Mouse (Mus musculus) layer of hippocampus, postnatal 25 days (tissue): ENCODE data around the gene Hdac5. TPM values are rescaled to one million over a fixed set of nuclear protein-coding genes. Genes with fewer than 3 reads are reported as not detected.
A peak's percentile ranks its signal among the peaks of the same experiment; 100 is the strongest.

ENCODE experiments used
- DNase-seq, 2 experiments: peaks; one replicate each; pipeline ENCODE4 v3.0.0; 2022; ENCODE audit warnings: mixed read lengths in 2 of 2, low spot score in 1 of 2; ENCODE audit errors: extremely low spot score in 1 of 2
- total RNA-seq, 2 experiments: library from RNA; stranded (reverse); gene quantifications; 2 replicates each; pipeline ENCODE4 v1.2.3; 2021

Gene Hdac5
- total RNA-seq, 2 experiments from 2014 or later, result 218 to 242 TPM

GRCm38 (mm10) chr11:102241246-102241645 lies 11.3 kb upstream of the Hdac5 start:
- DNase-seq, result no peak

- no peak for DNase-seq
Measured at GRCm38 (mm10) chr11:102240636-102241035, 10.7 kb upstream of the Hdac5 start.

GRCm38 (mm10) chr11:102236022-102236421 lies 6.1 kb upstream of the Hdac5 start:
- no peak for DNase-seq

DNA sequence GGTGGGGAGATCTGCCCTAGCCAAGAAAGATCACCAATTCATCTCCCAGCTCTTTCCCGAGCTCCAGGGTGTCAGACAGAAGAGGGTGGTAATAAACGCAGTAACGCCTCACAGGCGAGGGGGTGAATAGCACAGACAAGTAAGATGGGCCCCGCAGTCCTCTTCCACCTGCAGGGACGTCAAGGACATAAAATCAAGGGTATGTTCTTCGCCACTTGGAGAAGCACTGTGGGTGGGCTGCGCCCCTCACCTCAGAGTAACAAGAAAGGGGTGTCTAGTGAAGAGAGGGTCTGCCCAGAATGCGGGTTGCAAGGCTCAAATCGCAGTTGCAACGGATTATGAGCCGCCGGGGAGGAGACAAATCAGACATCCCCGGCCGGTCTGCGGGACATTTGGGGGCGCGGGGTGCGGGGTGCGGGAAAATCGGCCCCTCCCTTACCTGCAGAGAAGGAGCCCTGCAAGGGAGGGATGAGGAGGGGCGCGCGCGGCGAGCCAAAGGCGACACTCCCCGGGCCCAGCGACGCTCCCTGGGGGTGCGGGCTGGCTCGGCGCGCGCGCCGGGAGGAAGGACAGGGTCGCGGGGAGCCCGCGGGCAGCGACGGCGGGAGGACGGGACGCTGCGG lies 524 bp downstream of the Hdac5 start:
- no peak for DNase-seq

DNA sequence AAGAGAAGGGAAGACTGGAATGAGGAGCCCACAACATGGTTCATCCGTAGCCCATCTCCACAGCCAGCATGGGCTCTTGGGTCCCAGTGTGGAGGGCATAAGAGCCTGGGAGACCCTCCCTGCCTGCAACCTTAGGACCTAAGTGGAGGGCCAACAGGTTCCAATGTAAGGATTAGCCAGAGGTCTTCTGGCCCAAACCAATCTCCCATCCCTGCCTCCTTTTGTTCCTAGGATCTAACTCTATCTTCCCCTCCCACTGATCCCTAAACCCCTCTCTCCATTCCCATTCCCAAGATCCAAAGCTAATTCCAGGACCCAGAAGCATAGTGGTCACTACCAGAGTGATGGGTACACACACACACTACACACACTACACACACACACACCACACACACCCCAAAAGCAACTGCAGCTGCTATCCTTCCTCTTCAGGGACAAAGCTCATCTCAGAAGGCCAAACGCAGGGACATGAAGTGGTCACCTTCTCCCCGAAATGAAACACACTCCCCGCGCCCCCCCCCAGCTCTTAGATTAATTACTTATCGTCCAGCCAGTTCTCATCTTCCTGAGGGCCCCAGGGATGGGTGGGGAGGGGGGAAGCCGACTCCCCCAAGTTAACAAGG lies 1.2 kb downstream of the Hdac5 start:
- no peak for DNase-seq

- DNase-seq, result no peak
Measured at GRCm38 (mm10) chr11:102228191-102228545, 1.8 kb downstream of the Hdac5 start.

- DNase-seq, result no peak
Measured at GRCm38 (mm10) chr11:102227270-102228190, 2.4 kb downstream of the Hdac5 start.

DNA sequence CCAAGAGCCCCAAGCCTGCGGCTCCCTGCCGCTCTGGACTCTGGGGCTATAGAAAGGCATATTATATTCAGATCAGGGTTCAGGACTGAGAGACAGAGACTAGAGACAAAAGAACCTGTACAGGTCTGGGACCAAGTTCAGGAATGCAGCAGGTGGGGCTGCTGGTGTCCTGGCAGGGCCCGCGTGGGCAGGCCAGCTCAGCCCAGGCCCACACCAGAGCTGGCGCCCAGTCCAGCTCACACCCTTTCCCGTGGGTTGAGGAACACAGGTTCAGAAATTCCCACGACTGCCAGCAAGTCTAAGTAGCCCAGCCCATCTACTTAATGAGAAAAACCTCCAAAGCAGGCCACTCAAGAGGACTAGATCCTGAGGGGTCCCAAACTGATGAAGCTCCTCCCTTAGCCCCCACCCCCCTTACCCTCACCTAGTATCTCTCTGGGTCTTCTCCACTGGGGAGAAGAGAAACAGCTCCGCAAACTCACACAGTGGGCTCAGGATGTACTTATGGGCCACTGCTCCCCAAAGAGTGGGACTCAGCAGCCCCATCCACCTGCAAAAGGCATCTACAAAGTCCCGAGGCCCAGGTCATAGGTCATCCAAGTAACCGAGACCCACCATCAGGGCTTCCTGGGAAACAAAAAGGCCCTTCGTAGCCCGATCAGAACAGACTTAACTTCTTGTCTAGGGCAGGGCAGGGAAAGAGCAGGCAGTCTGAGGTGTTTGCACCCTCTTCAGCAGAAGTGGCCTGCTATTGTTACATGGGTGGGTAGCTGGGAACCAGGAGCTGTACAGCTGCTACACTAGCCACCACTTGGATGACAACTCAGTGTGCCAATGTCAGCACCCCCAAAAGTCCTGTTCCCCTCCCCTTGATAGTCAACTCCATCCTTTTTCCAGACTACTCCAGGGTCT lies 3.6 kb downstream of the Hdac5 start:
- no peak for DNase-seq

- no peak for DNase-seq
Measured at GRCm38 (mm10) chr11:102225221-102225620, 4.7 kb downstream of the Hdac5 start.

- DNase-seq, result no peak
Measured at GRCm38 (mm10) chr11:102224686-102225085, 5.3 kb downstream of the Hdac5 start.

GRCm38 (mm10) chr11:102223166-102223565 lies 6.8 kb downstream of the Hdac5 start:
- no peak for DNase-seq

- no peak for DNase-seq
Measured at GRCm38 (mm10) chr11:102221954-102222351, 8.0 kb downstream of the Hdac5 start.

GRCm38 (mm10) chr11:102221243-102221953 lies 8.6 kb downstream of the Hdac5 start:
- DNase-seq, result peak in 1 of 2 experiments; percentile 5

GRCm38 (mm10) chr11:102220451-102220850 lies 9.5 kb downstream of the Hdac5 start:
- no peak for DNase-seq

GRCm38 (mm10) chr11:102219994-102220346 lies 10.0 kb downstream of the Hdac5 start:
- DNase-seq, result peak in 1 of 2 experiments; percentile 12

- no peak for DNase-seq
Measured at GRCm38 (mm10) chr11:102219247-102219993, 10.5 kb downstream of the Hdac5 start.

DNA sequence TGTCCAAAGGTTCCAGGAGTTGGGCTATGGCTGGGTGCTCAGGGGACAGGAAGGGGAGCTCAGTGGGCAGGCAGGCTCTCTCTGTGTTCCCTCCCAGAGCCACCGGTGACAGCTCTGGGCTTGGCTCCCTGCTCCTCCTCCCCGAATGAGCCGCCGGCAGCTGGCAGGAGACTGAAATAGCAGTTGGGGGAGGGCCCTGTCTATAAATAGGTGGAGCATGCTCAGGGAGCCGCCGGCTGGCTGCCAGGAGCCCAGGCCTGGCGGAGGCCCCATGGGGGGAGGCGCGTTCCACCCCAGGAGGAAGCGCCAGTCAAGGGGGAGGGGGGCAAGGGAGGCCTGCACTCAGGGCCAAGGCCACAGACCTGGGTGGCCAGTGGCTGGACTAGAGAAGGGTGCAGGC lies 11.2 kb downstream of the Hdac5 start:
- peak; percentile 83 to 86 for DNase-seq

DNA sequence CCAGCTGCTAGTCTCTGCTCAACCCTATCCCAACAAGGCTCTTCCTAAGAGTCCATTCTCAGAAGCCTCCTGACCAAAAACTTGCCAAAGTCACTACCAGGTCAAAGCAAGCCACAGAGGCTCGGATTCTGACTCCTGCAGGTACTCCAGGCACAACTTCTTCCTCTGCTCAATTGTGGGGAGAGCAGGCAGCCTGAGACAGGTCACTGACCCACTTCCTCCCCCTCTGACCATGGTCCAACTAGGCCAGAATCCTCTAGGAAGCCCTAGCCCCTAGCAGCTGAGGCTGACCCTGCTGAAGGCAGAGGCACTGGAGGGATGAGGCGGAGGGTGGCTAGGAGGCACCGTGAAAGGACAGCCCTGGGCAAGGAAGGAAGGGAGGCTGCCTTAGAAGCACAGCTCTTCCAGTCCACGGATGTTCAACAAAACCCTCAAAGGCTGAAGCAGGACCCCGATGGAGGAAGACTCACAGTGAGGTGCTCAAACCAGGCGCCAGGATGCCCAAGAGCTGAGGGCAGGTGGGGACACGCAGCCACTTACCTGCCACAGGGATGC lies 12.0 kb downstream of the Hdac5 start:
- peak in 1 of 2 experiments; percentile 7 for DNase-seq

DNA sequence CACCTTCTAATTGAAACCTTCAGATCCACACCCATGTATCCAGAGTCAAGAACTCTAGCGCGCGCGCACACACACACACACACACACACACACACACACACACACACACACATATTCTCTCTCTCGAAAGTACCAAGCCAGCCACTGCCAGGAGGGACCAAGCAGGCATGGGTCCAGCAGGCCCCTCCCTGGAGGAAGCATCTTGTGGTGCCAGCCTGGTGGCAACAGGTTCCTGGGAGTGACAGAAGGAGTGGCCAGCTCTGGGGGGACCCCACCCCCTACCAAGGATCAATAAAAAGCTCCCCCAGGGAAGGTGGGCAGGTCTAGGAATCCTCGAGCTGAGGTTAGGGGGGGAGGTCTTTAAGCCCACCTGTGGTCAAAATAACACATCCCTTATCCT lies 12.6 kb downstream of the Hdac5 start:
- peak in 1 of 2 experiments; percentile 7 for DNase-seq
